Mouse (Mus musculus) adrenal gland, adult 2 months (tissue): ENCODE data around the gene Gm17361. TPM values are rescaled to one million over a fixed set of nuclear protein-coding genes. Genes with fewer than 3 reads are reported as not detected.
"Not testable (repeated sequence)": the region's sequence is repeated elsewhere in the genome, so short reads cannot be mapped to it uniquely, and the experiment has no call there.

ENCODE experiments used
- DNase-seq: peaks from one replicate; pipeline ENCODE4 v3.0.0; 2021
- long read RNA-seq: library from polyadenylated mRNA; stranded (forward); transcript quantifications from one replicate; pipeline ENCODE4 v2.0.0, GENCODE M21; 2021
- polyA plus RNA-seq: library from polyadenylated mRNA; depleted of rRNA; stranded (reverse); fragments of >200 nt; gene quantifications from 2 replicates; pipeline ENCODE4 v1.2.3, GENCODE M21; 2012; rRNA removed
- total RNA-seq, 2 experiments: library from RNA; stranded (reverse); gene quantifications; 2 replicates each; pipeline ENCODE4 v1.2.3; 2021

Gene Gm17361
- not detected for total RNA-seq
- not detected in 2 replicates for polyA plus RNA-seq
- long read RNA-seq: 0 reads

GRCm38 (mm10) chrX:125003863-125004262, at the start of gene Gm17361:
Gm17361 (plus strand) TSS chrX:125004163.
- not testable (repeated sequence) for DNase-seq
